Mouse (Mus musculus) CH12.LX (cell line): ENCODE results near the gene Moxd1. TPM values are rescaled to one million over a fixed set of nuclear protein-coding genes. Genes with fewer than 3 reads are reported as not detected.

Experiments used
- DNase-seq: peaks from one replicate; pipeline ENCODE4 v3.0.0-alpha.2; 2013; ENCODE audit errors: extremely low read depth
- H3K27ac ChIP-seq: 2 replicates; pipeline ENCODE4 v1.5.1; 2012; ENCODE audit warnings: low read depth, mild to moderate bottlenecking, control low read depth, moderate library complexity; ENCODE audit not compliant: insufficient read depth
- H3K27me3 ChIP-seq: replicated peaks from 2 replicates; pipeline ENCODE3; 2012; ENCODE audit warnings: inconsistent platforms
- H3K36me3 ChIP-seq, 2 experiments: replicated peaks in 1 of 2; 2 replicates each; pipeline versions ENCODE3 to v1.6.1; 2012; ENCODE audit warnings: inconsistent platforms in 1 of 2, low read length in 1 of 2, mild to moderate bottlenecking in 1 of 2, mixed read lengths in 1 of 2, moderate library complexity in 1 of 2; ENCODE audit not compliant: control insufficient read depth in 1 of 2, insufficient read depth in 1 of 2
- H3K4me1 ChIP-seq, 2 experiments: 2 replicates each; pipeline ENCODE4 v1.6.1; 2012; ENCODE audit warnings: inconsistent platforms in 1 of 2, moderate library complexity in 1 of 2; ENCODE audit not compliant: insufficient read depth in 2 of 2, control insufficient read depth in 1 of 2
- H3K4me2 ChIP-seq: 2 replicates; pipeline ENCODE4 v1.6.1; 2012; ENCODE audit warnings: low read depth, mild to moderate bottlenecking, control low read depth; ENCODE audit not compliant: poor library complexity, insufficient read depth, severe bottlenecking
- H3K4me3 ChIP-seq, 3 experiments: fragments of 150-350 bp in 1 of 3; sonication (generic) in 1 of 3; replicated peaks in 1 of 3; 2 replicates each; pipeline versions ENCODE3 to v1.5.1; 2011 to 2012; ENCODE audit warnings: low read depth in 2 of 3, low read length in 2 of 3, mild to moderate bottlenecking in 2 of 3, moderate library complexity in 2 of 3, control low read depth in 1 of 3, improper control_type of control experiment in 1 of 3, inconsistent platforms in 1 of 3, mixed read lengths in 1 of 3; ENCODE audit not compliant: poor library complexity in 1 of 3
- H3K79me2 ChIP-seq: replicated peaks from 2 replicates; pipeline ENCODE4 v1.6.1; 2012; ENCODE audit warnings: mild to moderate bottlenecking, moderate library complexity; ENCODE audit not compliant: control insufficient read depth, poor library complexity, insufficient read depth, severe bottlenecking; ENCODE audit errors: extremely low read depth
- H3K9ac ChIP-seq: 2 replicates; pipeline ENCODE4 v1.6.1; 2012; ENCODE audit warnings: low read depth, mild to moderate bottlenecking, control low read depth, moderate library complexity; ENCODE audit not compliant: insufficient read depth
- H3K9me3 ChIP-seq: replicated peaks from 2 replicates; pipeline ENCODE3; 2012; ENCODE audit warnings: low read length, inconsistent platforms, mixed read lengths
- BHLHE40 ChIP-seq: IDR thresholded peaks from 2 replicates; pipeline ENCODE4 v1.6.1; 2011; ENCODE audit warnings: mild to moderate bottlenecking, low read depth, low read length, improper control_type of control experiment
- CHD2 ChIP-seq: IDR thresholded peaks from 2 replicates; pipeline ENCODE4 v1.6.1; 2011; ENCODE audit warnings: low read length, improper control_type of control experiment
- KAT2A ChIP-seq: IDR thresholded peaks from 2 replicates; pipeline ENCODE4 v1.6.1; 2012; ENCODE audit warnings: low read length, improper control_type of control experiment, inconsistent platforms; ENCODE audit not compliant: insufficient replicate concordance
- MAFK ChIP-seq: IDR thresholded peaks from 2 replicates; pipeline ENCODE4 v1.6.1; 2011; ENCODE audit warnings: low read length, improper control_type of control experiment; ENCODE audit not compliant: insufficient replicate concordance
- MXI1 ChIP-seq: IDR thresholded peaks from 2 replicates; pipeline ENCODE4 v1.6.1; 2011; ENCODE audit warnings: mild to moderate bottlenecking, low read depth, low read length, improper control_type of control experiment
- MYC ChIP-seq: IDR thresholded peaks from 2 replicates; pipeline ENCODE4 v1.6.1; 2011; ENCODE audit warnings: low read depth, mild to moderate bottlenecking, improper control_type of control experiment, low read length
- POLR2A ChIP-seq: IDR thresholded peaks from 2 replicates; pipeline ENCODE4 v1.6.1; 2011; ENCODE audit warnings: low read depth, mild to moderate bottlenecking, improper control_type of control experiment, low read length
- POLR2AphosphoS2 ChIP-seq: IDR thresholded peaks from 2 replicates; pipeline ENCODE4 v1.6.1; 2011; ENCODE audit warnings: low read depth, low read length, improper control_type of control experiment
- SMC3 ChIP-seq: IDR thresholded peaks from 2 replicates; pipeline ENCODE4 v1.6.1; 2011; ENCODE audit warnings: low read depth, low read length, improper control_type of control experiment
- TBP ChIP-seq: conservative IDR thresholded peaks from 2 replicates; pipeline ENCODE4 v1.6.1; 2011; ENCODE audit warnings: low read depth, low read length, improper control_type of control experiment
- TCF12 ChIP-seq: IDR thresholded peaks from 2 replicates; pipeline ENCODE4 v1.6.1; 2014; ENCODE audit warnings: low read depth, mild to moderate bottlenecking, inconsistent platforms, low read length, improper control_type of control experiment
- UBTF ChIP-seq: IDR thresholded peaks from 2 replicates; pipeline ENCODE4 v1.6.1; 2012; ENCODE audit warnings: low read depth, mild to moderate bottlenecking, inconsistent platforms, low read length, improper control_type of control experiment, moderate library complexity
- USF1 ChIP-seq: IDR thresholded peaks from 2 replicates; pipeline ENCODE4 v1.6.1; 2014; ENCODE audit warnings: low read depth, mild to moderate bottlenecking, inconsistent platforms, low read length, improper control_type of control experiment
- ZKSCAN1 ChIP-seq: IDR thresholded peaks from 2 replicates; pipeline ENCODE4 v1.6.1; 2012; ENCODE audit warnings: low read depth, inconsistent platforms, low read length, improper control_type of control experiment, borderline replicate concordance
- ZMIZ1 ChIP-seq: IDR thresholded peaks from 2 replicates; pipeline ENCODE4 v1.6.1; 2012; ENCODE audit warnings: low read depth, mild to moderate bottlenecking, inconsistent platforms, low read length, improper control_type of control experiment
- dilution Hi-C: fragments of 300-500 bp; cut with MboI; formaldehyde crosslinking; loops from 2 replicates; pipeline ENCODE4 v1.14.3; 2020; ENCODE audit warnings: low sequenced_read_pairs; ENCODE audit not compliant: extremely low pct_unique_long_range_greater_than_20kb, extremely low pct_ligation_motif_present
- in situ Hi-C: fragments of 300-500 bp; cut with MboI; formaldehyde crosslinking; loops from 3 replicates; pipeline ENCODE4 v1.14.3; 2019; ENCODE audit warnings: low sequenced_read_pairs, low pct_ligation_motif_present, low pct_unique_long_range_greater_than_20kb, mixed read lengths
- polyA plus RNA-seq: library from polyadenylated mRNA; unstranded; fragments of >175 nt; gene quantifications from 2 replicates; pipeline ENCODE4 v1.2.1, GENCODE M21; 2012; ENCODE audit warnings: low read depth; ENCODE audit not compliant: insufficient read length
- total RNA-seq, 2 experiments: library from RNA; depleted of rRNA; stranded (reverse); fragments of 300-350 nt in 1 of 2; fragments of >200 nt in 1 of 2; gene quantifications; 2 replicates each; pipeline ENCODE4 v1.2.3; 2012 to 2014

Moxd1 gene
- total and polyA plus RNA-seq, 3 experiments, result not detected

DNA sequence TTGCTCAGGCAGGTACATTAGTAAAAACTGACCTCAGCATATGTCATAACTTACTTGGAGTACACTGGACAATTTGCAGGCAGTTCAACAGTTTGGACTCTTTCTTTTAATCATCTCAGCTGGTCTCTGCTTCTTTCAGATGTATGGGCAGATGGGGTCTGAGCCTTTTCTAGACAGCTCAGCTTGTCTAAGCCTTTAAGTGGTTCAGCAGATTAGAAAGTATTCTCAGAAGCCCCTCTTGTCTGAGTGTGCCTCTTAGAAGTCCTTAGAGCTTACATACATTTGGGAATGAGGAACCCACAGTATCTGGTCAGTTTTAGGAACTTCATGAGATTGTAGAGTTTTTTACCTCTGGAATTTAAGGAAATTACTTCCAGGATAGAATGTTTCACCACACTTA is 28.3 kb downstream of the Moxd1 start:
- H3K4me3 ChIP-seq, result no peak overlapping the region
- dilution Hi-C loops (no loop called here), in situ Hi-C loops (no loop called here)
- no peaks in the 10 kb centered on the region for H3K36me3 ChIP-seq
- DNase-seq, result no peak
- H3K4me2 ChIP-seq, result no peak overlapping the region
- no peak overlapping the region for H3K9ac ChIP-seq
- no peak for TF ChIP-seq UBTF
- TF ChIP-seq SMC3, result no peak
- TF ChIP-seq TBP, result no peak
- no peak for TF ChIP-seq KAT2A
- no peak for TF ChIP-seq USF1
- TF ChIP-seq ZMIZ1, result no peak
- H3K27me3 ChIP-seq, result no peaks in the 10 kb centered on the region
- no peaks in the 10 kb centered on the region for H3K4me1 ChIP-seq
- H3K79me2 ChIP-seq, result no peaks in the 10 kb centered on the region
- H3K27ac ChIP-seq, result no peak overlapping the region
- H3K9me3 ChIP-seq, result no peaks in the 10 kb centered on the region

DNA sequence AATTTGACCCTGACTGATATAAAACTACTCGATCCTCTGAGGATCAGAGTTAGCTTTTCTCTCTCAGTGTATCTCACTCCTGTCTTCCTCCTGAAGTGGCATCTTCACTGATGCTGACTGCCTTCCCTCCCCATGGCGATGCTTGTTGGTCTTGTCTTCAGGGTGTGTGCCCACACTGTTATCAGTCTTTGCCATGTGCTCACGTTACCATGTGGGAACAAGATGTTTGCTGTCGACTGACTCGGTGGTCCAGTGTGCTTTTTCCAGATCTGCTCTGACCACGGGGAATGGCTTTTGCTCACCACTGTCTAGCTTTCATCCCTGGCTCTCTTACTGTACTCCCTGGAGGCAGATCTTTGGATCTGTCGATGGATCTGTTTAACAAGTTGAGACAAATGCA is 34.8 kb downstream of the Moxd1 start:
- in situ Hi-C loops (no loop called here), dilution Hi-C loops (no loop called here)
- TF ChIP-seq TCF12, result no peak
- TF ChIP-seq BHLHE40, result no peak
- TF ChIP-seq ZKSCAN1, result no peak
- H3K9ac ChIP-seq, result no peak overlapping the region
- H3K4me2 ChIP-seq, result no peak overlapping the region
- no peak for DNase-seq
- H3K9me3 ChIP-seq, result no peaks in the 10 kb centered on the region
- no peaks in the 10 kb centered on the region for H3K79me2 ChIP-seq
- no peaks in the 10 kb centered on the region for H3K36me3 ChIP-seq
- no peak overlapping the region for H3K27ac ChIP-seq
- H3K4me3 ChIP-seq, result no peak overlapping the region
- H3K27me3 ChIP-seq, result no peaks in the 10 kb centered on the region
- H3K4me1 ChIP-seq, result 0 out of 4 replicates have a peak, but pooled peaks cover 0 to 2% of the 10 kb centered on the region in 2 experiments

DNA sequence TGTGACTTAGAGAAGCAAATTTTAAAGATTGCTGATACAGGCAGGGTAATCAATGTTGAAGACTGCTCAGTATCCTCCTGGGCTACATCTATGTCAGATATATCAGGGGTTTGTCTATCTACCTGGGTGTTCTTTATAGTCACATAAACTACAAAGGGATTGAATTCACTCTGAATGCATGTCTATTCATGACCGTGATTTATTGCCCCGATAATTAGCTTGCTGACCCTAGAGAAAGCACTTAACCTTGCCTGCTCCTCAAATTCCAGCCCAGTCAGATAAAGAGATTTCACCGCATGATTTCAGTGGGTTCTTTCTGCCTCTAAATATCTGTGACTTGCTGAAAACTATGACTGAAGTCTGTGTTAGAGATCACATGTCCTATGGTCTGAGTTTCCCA is 35.6 kb downstream of the Moxd1 start:
- dilution Hi-C loops (no loop called here), in situ Hi-C loops (no loop called here)
- Histone ChIP-seq H3K4me3 (no peak overlapping the region), H3K9me3 (no peaks in the 10 kb centered on the region), H3K4me1 (0 out of 4 replicates have a peak, but pooled peaks cover 0 to 2% of the 10 kb centered on the region in 2 experiments), H3K79me2 (no peaks in the 10 kb centered on the region), H3K4me2 (no peak overlapping the region), H3K27ac (no peak overlapping the region), H3K36me3 (no peaks in the 10 kb centered on the region)
- DNase-seq, result no peak
- no peak for TF ChIP-seq POLR2A
- no peak for TF ChIP-seq CHD2
- no peak for TF ChIP-seq MXI1
- TF ChIP-seq SMC3, result no peak
- no peak for TF ChIP-seq MAFK
- no peak for TF ChIP-seq MYC
- no peak for TF ChIP-seq POLR2AphosphoS2
- TF ChIP-seq, all 38 proteins: peak for 0
- H3K9ac ChIP-seq, result no peak overlapping the region
- no peaks in the 10 kb centered on the region for H3K27me3 ChIP-seq
